Mouse (Mus musculus): Measurements from ENCODE around the gene Psme4.
A peak's percentile ranks its signal among the peaks of the same experiment; 100 is the strongest.

Gene Psme4

DNA sequence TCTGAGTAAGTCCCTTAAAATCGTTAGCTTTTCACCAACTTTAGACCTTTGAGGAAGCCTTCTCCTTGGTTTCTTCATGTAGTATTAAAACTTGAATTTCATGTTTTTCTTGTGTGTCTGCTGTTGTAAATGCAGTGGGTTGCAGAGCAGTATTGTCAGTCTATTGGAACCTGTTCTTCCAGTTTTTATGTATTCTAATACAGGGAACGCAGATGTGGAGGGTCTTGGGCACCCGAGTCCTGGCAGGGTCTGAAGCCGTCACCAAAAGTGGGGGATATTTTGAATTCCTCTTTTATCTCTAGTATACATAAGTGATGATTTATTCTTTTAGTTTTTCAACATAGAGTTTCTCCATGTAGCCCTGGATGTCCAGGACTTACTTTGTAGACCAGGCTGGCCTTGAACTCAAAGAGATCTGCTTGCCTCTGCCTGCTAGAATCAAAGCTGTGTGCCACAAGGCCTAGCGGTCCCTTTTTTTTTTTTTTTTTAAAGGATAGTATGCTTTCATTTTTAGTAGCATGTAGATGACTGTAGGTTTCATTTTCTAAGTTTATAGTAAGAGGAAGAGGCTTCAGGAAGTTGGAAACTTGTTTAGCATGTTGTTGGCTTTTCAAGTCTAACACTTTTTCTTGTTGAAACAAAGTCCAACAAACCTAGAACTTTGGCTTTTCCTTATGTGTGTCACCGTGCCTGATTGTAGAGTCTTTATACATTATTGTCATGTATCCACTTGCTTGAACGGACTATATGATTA is 14.9 kb downstream of the Psme4 start:
- no peak for DNase-seq (ENCODE audit: low spot score)

- no peak for DNase-seq (ENCODE audit: low spot score)
Measured at GRCm38 (mm10) chr11:30792680-30793079, 21.2 kb downstream of the Psme4 start.

DNA sequence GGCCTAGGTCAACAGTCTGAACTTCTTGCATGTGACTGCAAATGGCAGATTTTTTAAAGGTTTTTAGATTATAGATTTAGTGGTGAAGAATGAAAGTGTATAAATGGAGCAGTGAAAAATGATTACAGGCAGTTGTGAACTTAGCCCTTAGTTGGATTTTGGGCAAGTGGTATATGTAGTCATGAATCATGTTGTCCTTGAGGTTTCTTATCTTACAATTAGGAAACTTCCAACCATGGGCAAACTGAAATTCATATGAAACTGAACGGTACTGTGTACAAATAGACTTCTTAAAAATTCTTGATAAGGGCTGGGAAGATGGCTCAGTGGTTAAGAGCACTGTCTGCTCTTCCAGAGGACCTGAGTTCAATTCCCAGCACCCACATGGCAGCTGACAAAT is 22.2 kb downstream of the Psme4 start:
- no peak for DNase-seq (ENCODE audit: low spot score)

DNA sequence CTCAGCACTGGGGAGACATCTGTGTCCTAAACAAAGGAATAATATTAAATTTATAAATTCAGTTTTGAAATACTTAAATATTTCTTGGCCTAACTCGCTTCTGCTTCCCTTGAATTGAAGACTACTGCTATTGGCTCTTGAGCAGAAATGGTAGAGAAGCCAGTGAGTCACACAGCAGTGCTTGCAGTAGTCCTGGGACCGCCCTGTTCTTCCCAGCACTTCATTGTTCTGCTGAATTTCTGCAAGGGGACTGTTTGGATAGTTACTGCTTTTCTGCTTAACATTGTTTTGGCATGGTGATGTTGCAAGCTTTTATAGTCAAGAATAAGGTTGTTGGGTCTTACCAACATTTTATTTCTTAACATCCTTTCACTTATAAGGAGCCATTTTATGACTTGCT is 25.7 kb downstream of the Psme4 start:
- no peak for DNase-seq (ENCODE audit: low spot score)

DNA sequence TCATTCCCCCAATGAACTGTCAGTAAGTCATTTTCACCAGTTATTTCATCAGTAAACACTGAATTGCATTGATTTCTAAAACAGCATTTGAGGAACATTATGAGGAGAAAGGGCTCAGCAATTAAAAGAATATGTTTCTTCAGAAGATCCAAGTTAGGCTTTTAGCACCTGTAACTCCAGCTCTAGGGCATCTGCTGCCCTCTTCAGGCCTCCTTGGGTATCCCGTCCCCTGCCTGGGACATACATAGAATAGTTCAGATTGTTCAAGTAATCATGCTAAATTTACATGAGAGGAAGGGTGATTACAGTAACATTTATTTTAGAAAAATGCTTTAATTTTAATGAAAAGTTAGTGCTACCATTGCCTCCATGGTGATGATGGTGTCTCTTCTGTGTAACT is 28.0 kb downstream of the Psme4 start:
- peak; percentile 33 for DNase-seq (ENCODE audit: low spot score)

DNA sequence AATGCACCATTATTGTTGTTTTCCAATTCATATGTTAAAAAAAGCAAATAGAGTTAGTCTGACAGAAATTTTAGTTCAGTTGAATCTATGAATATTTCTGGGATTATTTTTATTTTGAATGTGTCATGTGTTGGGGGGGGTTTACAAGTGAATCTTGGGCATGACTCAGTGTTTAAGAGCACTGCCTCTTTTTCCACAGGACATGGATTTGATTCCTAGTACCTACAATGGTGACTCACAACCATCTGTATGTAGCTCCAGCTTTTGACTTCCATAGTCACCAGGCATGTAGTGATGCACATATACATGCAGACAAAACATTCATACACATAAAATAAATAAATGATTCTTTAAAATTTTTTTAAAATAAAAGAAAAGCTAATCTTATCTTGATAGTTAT is 28.6 kb downstream of the Psme4 start:
- DNase-seq (ENCODE audit: low spot score), result no peak

- no peak for DNase-seq (ENCODE audit: low spot score)
Measured at GRCm38 (mm10) chr11:30802421-30802820, 30.9 kb downstream of the Psme4 start.

DNA sequence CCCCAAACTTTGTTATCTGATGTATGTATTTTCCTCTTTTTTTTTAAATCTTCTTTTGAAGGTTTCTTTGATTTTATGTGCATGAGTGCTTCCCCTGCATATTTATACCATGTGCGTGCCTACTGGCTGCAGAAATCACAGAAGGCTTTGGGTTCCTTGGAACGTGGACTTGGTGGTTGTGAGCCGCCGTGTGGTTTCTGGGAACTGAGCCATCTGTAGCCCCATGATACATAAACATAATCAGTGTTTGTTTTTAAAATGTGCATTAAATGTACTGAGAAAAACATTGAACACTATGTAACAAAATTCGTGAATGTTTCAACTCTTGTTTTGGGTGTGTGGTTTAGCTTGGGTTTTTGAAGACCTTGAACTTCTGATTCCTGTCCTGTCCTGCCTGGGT is 49.6 kb downstream of the Psme4 start:
- no peak for DNase-seq (ENCODE audit: low spot score)

DNA sequence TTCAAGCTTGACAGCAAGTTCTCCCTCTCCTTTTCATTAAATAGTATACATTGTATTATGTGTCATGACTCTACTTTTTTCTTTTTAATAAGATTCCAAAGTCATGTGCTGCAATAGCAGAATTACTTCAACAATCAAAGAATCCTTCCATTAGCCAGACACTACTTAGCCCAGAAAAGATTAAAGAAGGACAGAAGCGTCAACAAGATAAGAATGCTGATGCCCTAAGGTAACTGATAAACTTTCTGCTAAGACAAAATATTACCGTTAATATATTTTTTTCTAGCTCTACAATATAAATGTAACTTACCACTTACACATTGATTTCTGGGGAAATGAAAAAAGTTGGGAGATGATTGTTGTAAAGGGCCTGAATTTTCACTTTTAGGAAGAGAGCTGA is 67.3 kb downstream of the Psme4 start:
- DNase-seq (ENCODE audit: low spot score), result no peak

GRCm38 (mm10) chr11:30844355-30844754 is 72.8 kb downstream of the Psme4 start:
- DNase-seq (ENCODE audit: low spot score), result no peak

DNA sequence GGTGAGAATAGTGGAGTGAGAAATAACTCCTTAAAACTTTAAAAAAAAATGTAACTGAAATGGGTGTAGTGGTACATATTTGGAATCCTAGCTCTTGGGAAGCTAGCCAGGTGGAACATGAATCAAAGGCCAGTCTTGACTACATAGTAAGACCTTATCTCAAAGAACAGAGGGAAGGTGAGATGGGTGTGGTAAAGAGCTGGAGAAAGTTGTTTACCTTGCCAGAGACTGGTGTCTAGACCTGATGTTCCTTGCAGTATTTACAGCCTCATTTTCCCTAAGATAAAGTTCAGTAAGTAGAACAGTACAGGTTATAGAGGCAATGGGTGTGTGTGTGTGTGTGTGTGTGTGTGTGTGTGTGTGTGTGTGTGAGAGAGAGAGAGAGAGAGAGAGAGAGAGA is 100.9 kb downstream of the Psme4 start:
- no peak for DNase-seq (ENCODE audit: low spot score)

- DNase-seq (ENCODE audit: low spot score), result peak; percentile 78
Measured at GRCm38 (mm10) chr11:30885171-30885871, 113.8 kb downstream of the Psme4 start, which contains the start of the genes Gpr75 and Asb3. TSS of gene Gpr75 (plus strand) at chr11:30885358. TSS of gene Asb3 (plus strand) at chr11:30885416.

- no peak for DNase-seq (ENCODE audit: low spot score)
Measured at GRCm38 (mm10) chr11:30888153-30888552, 116.6 kb downstream of the Psme4 start.

DNA sequence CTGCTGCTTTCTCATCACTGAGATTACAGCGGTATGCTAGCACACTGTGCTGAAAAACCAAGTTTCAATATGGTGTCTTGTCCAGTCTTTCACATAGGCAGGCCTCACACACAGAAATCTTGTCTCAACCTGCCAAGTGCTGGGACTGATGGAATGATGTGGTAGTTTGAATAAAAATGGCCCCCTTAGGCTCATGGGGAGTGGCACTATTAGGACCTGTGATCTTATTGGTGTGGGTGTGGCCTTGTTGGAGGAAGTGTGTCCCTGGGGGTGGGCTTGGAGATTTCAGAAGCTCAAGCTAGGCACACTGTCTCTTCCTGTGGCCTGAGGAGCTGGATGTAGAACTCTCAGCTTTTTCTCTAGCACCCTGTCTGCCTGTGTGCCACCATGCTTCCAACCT is 124.7 kb downstream of the Psme4 start:
- DNase-seq (ENCODE audit: low spot score), result no peak

- no peak for DNase-seq (ENCODE audit: low spot score)
Measured at GRCm38 (mm10) chr11:30899312-30899711, 127.8 kb downstream of the Psme4 start.

DNA sequence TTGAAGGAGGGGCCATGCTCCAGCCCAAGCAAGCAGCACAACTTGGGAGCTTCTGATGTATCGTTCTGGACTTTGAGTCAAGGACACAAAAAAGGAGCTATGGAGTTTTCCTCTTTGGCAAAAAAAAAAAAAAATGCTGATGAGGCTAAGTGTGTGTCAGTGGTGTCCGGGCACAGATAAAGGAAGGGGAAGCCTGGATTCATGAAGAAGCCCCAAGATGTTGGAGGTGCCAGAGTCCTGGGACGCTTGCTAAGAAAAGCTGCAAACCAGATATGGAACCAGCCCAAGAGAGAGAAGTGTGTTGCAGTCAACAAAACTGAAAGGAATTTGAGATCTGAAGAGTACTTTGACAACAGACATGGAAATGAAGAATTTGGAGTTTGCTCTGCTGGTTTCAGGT is 140.8 kb downstream of the Psme4 start:
- DNase-seq (ENCODE audit: low spot score), result no peak

DNA sequence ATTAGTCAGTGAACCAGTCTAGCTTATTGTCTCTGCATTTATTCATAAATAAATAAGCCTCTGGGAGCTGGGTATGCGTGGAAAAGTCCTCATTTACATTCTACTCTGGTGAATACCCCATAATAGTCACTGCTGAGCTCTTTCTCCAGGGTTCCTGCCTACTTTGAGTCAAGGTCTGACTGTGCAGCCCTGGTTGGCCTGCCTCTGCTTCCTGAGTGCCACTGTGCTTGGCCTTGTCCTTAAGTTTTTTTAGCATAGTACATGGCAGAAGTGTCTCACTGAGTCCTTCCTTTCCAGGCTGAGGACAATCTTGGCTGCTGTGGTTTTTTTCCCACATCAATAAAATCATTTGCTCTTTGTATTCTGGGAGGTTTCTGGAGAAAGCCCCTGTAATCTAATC is 149.1 kb downstream of the Psme4 start:
- DNase-seq (ENCODE audit: low spot score), result no peak

DNA sequence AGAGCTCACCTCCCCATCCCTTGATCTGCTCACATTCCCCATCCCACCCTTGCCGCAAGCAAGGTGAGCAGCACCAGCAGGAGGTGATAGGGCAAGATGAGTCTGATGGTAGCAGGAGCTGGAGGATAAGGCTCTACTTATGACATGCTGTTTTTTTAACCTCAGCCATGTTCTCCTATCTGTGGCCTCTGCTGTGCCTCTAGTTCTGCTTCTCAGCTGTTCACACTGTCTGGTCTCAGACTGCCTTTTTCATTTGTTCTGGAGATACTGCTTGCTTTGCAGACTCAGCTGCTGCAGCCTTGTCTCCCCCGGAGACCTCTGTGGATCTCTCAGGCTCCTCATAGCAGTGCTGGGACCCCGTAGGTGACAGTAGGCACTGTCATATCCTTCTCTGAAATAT is 151.8 kb downstream of the Psme4 start:
- no peak for DNase-seq (ENCODE audit: low spot score)

- no peak for DNase-seq (ENCODE audit: low spot score)
Measured at GRCm38 (mm10) chr11:30928079-30928478, 156.6 kb downstream of the Psme4 start.

DNA sequence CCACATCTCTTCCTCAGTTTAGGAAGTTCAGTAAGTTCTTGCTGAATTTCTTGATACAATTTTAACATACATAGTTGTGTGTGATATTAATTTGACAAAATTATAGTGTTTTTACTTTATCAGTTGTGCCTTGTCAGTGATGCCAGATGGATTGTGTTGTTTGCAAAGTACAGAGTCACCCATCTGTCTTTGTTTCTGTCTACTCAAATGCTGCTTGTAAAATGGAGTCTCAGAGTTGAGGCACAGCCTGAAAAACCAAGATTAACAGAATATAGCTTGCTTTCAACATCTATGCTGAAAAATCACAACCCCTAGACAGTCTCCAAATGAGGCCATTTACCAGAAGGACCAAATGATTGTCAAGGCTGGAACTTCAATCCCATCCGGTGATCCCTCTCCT is 157.0 kb downstream of the Psme4 start:
- DNase-seq (ENCODE audit: low spot score), result no peak
